Mouse (Mus musculus): ENCODE measurements around the gene Twnk.

DNA sequence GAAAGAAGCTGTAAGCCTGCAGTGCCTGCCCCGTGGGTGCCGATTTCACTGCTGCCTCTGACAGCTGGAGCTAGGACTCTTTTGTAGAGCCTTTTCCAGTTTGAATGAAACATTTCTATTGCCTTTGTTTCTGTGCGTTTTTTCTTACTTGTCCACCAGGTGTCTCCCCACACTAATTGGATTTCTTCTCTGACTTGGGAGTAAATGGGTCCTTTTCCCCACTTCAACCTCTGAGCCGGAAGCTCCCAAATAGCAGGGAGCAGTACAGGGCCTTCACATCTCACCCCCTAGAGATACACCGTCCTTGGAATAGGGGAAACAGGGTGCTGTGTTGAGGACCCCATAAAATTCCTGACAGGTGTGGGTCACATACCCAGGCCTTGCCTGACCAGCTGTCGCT lies 7.2 kb downstream of the Twnk start:
- TF ChIP-seq CTCF (IDR thresholded peaks at IDR 0.05; ENCODE audit: control insufficient read depth, insufficient read depth, low read length) (no peak), POLR2A (IDR thresholded peaks at IDR 0.05; ENCODE audit: borderline replicate concordance, control insufficient read depth, low read depth, low read length) (no peak)

Data from bone marrow, adult 2 months (tissue).